Mouse (Mus musculus) G1E (cell line): ENCODE results near the gene Chd5. TPM values are rescaled to one million over a fixed set of nuclear protein-coding genes. Genes with fewer than 3 reads are reported as not detected.

ENCODE experiments used
- ATAC-seq: 2 replicates; pipeline ENCODE4 v1.8.0; 2016; ENCODE audit warnings: mild to moderate bottlenecking; ENCODE audit not compliant: insufficient number of reproducible peaks, poor library complexity, low FRiP score, severe bottlenecking; ENCODE audit errors: extremely low read depth
- DNase-seq: peaks from one replicate; pipeline ENCODE4 v3.0.0; 2012; ENCODE audit warnings: low spot score
- H3K27me3 ChIP-seq: 2 replicates; pipeline ENCODE4 v1.6.1; 2012; ENCODE audit warnings: mild to moderate bottlenecking, low read length, inconsistent platforms; ENCODE audit not compliant: insufficient read depth
- H3K36me3 ChIP-seq: replicated peaks from 2 replicates; pipeline ENCODE3; 2012; ENCODE audit warnings: mild to moderate bottlenecking, inconsistent platforms
- H3K4me1 ChIP-seq: 2 replicates; pipeline ENCODE4 v1.6.1; 2012; ENCODE audit warnings: low read depth, low read length, inconsistent platforms, mixed read lengths; ENCODE audit not compliant: insufficient read depth
- H3K4me3 ChIP-seq: 2 replicates; pipeline ENCODE4 v1.5.1; 2012; ENCODE audit warnings: low read depth, mild to moderate bottlenecking, inconsistent platforms, low read length, moderate library complexity, mixed read lengths
- H3K9me3 ChIP-seq: replicated peaks from 2 replicates; pipeline ENCODE4 v1.6.1; 2012; ENCODE audit warnings: inconsistent platforms
- CTCF ChIP-seq: IDR thresholded peaks from 2 replicates; pipeline ENCODE4 v1.5.1; 2012; ENCODE audit warnings: low read depth, low read length, inconsistent platforms, mixed read lengths
- GATA1 ChIP-seq: IDR thresholded peaks from 2 replicates; pipeline ENCODE4 v1.6.1; 2012; ENCODE audit warnings: borderline replicate concordance, low read length, inconsistent platforms, mixed read lengths
- GATA2 ChIP-seq: IDR thresholded peaks from 2 replicates; pipeline ENCODE4 v1.6.1; 2012; ENCODE audit warnings: low read depth, low read length, inconsistent platforms, borderline replicate concordance
- POLR2AphosphoS5 ChIP-seq: IDR thresholded peaks from 2 replicates; pipeline ENCODE4 v1.6.1; 2012; ENCODE audit warnings: low read depth, low read length, inconsistent platforms; ENCODE audit not compliant: insufficient replicate concordance
- TAL1 ChIP-seq: conservative IDR thresholded peaks from 2 replicates; pipeline ENCODE4 v1.6.1; 2012; ENCODE audit warnings: low read depth, low read length, inconsistent platforms, mixed read lengths
- polyA plus RNA-seq: library from polyadenylated mRNA; stranded (reverse); fragments of >175 nt; gene quantifications from 2 replicates; pipeline ENCODE4 v1.2.3, GENCODE M21; 2012
- total RNA-seq, 2 experiments: library from RNA; stranded (forward) in 1 of 2; stranded (reverse) in 1 of 2; fragments of 200-1000 nt in 1 of 2; fragments of >200 nt in 1 of 2; fragmentation: Nextera tagmentation in 1 of 2; gene quantifications; 2 replicates each; pipeline ENCODE4 v1.2.3; 2014 to 2017

Gene Chd5
- total and polyA plus RNA-seq, 3 experiments, result under 0.01 to 0.01 TPM; not detected in 1

DNA sequence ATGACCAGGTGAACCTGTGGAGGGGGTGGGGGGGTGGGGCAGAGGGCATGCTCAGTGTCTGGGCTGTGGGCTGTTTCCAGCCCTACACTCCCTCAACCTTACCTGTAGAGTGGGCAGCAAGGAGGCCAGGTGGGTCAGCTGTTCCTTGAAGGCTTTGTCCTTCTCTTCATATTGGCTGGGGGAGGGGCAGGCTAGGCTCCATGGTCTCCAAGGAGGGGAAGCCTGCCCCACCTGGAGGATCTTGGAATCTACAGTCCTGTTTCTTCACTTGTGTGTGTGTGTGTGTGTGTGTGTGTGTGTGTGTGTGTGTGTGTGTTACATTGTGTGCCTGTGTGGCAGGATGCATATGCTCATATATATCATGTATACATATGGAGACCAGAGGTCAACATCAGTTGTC, 24.5 kb upstream of the Chd5 start:
- ATAC-seq (no peak), DNase-seq (no peak)
- Histone ChIP-seq H3K4me1 (peaks cover 3% of the 10 kb centered on the region; the same call in 1 of the 2 replicates), H3K36me3 (peaks cover 9% of the 10 kb centered on the region), H3K4me3 (no peak overlapping the region), H3K27me3 (peaks cover 11% of the 10 kb centered on the region; the same call in 1 of the 2 replicates), H3K9me3 (peaks cover 13% of the 10 kb centered on the region)
- TF ChIP-seq TAL1 (no peak), GATA1 (no peak), CTCF (no peak), POLR2AphosphoS5 (no peak), GATA2 (no peak)

GRCm38 (mm10) chr4:152315498-152316213, 22.8 kb upstream of the Chd5 start:
- peaks cover 3% of the 10 kb centered on the region; the same call in 1 of the 2 replicates for H3K4me1 ChIP-seq
- H3K9me3 ChIP-seq, result peaks cover 14% of the 10 kb centered on the region
- TF ChIP-seq POLR2AphosphoS5, result no peak
- TF ChIP-seq GATA1, result no peak
- no peak for TF ChIP-seq CTCF
- no peak for TF ChIP-seq TAL1
- TF ChIP-seq GATA2, result no peak
- peaks cover 11% of the 10 kb centered on the region; the same call in 1 of the 2 replicates for H3K27me3 ChIP-seq
- H3K4me3 ChIP-seq, result no peak overlapping the region
- ATAC-seq (no peak), DNase-seq (no peak)
- H3K36me3 ChIP-seq, result no peaks in the 10 kb centered on the region

DNA sequence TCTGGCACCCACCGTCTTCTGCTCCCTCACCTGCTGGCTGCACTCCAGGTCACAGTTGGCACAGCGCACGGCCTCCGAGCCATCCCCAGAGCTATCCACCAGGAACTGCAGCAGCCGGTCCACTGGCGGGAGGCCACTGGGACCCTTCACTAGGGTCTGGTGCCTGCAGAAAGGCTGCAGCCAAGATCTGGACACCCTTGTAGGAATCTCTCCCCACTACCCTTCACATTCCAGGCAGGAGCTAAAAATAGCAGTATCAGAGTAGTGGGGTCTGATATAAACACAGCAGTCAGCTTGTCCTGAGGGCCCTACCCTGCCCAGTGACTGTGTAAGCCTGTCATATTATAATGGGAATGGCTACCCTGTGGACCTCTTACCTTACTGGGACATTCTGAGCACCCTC, 20.8 kb upstream of the Chd5 start:
- no peak for TF ChIP-seq POLR2AphosphoS5
- no peak for TF ChIP-seq GATA1
- TF ChIP-seq CTCF, result no peak
- no peak for TF ChIP-seq TAL1
- H3K27me3 ChIP-seq, result peaks cover 11% of the 10 kb centered on the region; the same call in 1 of the 2 replicates
- H3K4me1 ChIP-seq, result no peaks in the 10 kb centered on the region

DNA sequence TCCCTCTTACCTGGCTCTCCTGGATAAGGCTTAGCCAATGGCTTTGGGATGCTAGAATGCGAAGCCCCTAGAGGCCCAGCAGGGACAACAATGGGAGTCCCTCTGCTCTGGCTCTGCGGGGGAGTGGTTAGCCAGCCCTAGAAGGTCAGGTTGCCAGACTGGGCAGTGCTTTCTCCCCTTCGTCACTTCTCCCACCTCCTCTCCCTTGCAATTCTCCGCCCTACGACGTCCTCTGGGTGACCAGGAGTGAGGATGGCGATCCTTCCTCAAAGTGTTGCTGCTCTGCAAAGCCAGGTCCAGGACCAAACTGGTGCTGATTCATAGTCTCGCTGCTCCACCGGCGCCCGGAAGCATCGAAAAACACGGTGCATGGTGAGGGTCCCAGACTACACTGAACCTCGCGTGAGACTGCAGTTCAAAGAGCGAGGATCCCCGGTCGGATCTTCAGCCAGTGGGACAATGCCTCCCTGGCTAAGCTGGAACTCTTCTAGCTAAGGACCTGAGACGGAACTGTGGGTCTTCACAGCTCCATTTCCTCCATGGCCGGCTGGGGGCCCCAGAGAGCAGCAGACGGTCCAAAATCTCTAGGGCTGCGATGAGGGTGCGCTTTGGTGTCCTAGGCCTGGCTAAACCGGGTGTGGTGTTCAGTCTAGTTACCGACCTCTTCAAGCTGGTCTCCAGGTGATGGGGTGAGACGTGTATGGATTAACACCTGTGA, 19.8 kb upstream of the Chd5 start, which contains the start of gene Rnf207:
Gene Rnf207, minus strand, starts transcription at position 477 of the 718 bp plus-strand sequence.
- Histone ChIP-seq H3K36me3 (no peaks in the 10 kb centered on the region), H3K27me3 (peaks cover 11% of the 10 kb centered on the region; the same call in 1 of the 2 replicates), H3K9me3 (peaks cover 14% of the 10 kb centered on the region), H3K4me1 (no peaks in the 10 kb centered on the region), H3K4me3 (no peak within 1 kb of the TSS)
- DNase-seq (no peak), ATAC-seq (no peak)
- TF ChIP-seq GATA1, result no peak
- TF ChIP-seq POLR2AphosphoS5, result no peak
- no peak for TF ChIP-seq GATA2
- no peak for TF ChIP-seq TAL1
- no peak for TF ChIP-seq CTCF

More for the DNA sequence above, 20.8 kb upstream of the Chd5 start:
- Histone ChIP-seq H3K9me3 (peaks cover 14% of the 10 kb centered on the region), H3K36me3 (no peaks in the 10 kb centered on the region), H3K4me3 (no peak overlapping the region)
- DNase-seq (no peak), ATAC-seq (no peak)

- Histone ChIP-seq H3K4me1 (peaks cover 7% of the 10 kb centered on the region; the same call in 1 of the 2 replicates), H3K4me3 (no peak overlapping the region), H3K36me3 (no peaks in the 10 kb centered on the region), H3K9me3 (peaks cover 22% of the 10 kb centered on the region), H3K27me3 (peaks cover 3% of the 10 kb centered on the region; the same call in 1 of the 2 replicates)
- DNase-seq (no peak), ATAC-seq (no peak)
- no peak for TF ChIP-seq GATA2
- no peak for TF ChIP-seq TAL1
- TF ChIP-seq CTCF, result no peak
- no peak for TF ChIP-seq POLR2AphosphoS5
- TF ChIP-seq GATA1, result no peak
Measured at GRCm38 (mm10) chr4:152321464-152321863, 17.0 kb upstream of the Chd5 start.
